Comparison of ENCODE assay signal across 8 mouse cellular contexts in genomic region chr8:128357540-128358405, GRCm38 (mm10). TPM values are rescaled to one million over a fixed set of nuclear protein-coding genes. Genes with fewer than 3 reads are reported as not detected.
DNase-seq lines count a peak whose midpoint lies in the region; ATAC-seq and TF ChIP-seq lines count a peak whose summit lies in the region.

No protein-coding gene starts in this region.

- H3K9ac ChIP-seq in forebrain, embryonic 12.5 days, result peak overlapping the region; percentile 78
- H3K9ac ChIP-seq in liver, postnatal 0 days (replicated peaks), result peak overlapping the region; percentile 55
- peak overlapping the region; percentile 94 for H3K9ac ChIP-seq in neural tube, embryonic 14.5 days (replicated peaks; ENCODE audit: low read depth, low read length)

- no peaks in the 10 kb centered on the region for H3K36me3 ChIP-seq in forebrain, embryonic 12.5 days (replicated peaks)
- no peaks in the 10 kb centered on the region for H3K36me3 ChIP-seq in liver, postnatal 0 days (replicated peaks; ENCODE audit: insufficient read depth, low read length)
- no peaks in the 10 kb centered on the region for H3K36me3 ChIP-seq in neural tube, embryonic 14.5 days (ENCODE audit: control insufficient read depth, insufficient read depth, low read length)

- peak overlapping the region; percentile 94; the same call in 1 of the 2 replicates for H3K27ac ChIP-seq in forebrain, embryonic 12.5 days
- peak overlapping the region; percentile 72 for H3K27ac ChIP-seq in liver, postnatal 0 days (ENCODE audit: low read depth)
- peak overlapping the region; percentile 98 for H3K27ac ChIP-seq in neural tube, embryonic 14.5 days (ENCODE audit: low read depth, low read length)

- H3K27me3 ChIP-seq in forebrain, embryonic 12.5 days, result peaks cover 26% of the 10 kb centered on the region
- peaks cover 22% of the 10 kb centered on the region for H3K27me3 ChIP-seq in liver, postnatal 0 days (ENCODE audit: insufficient read depth, low read length)
- no peaks in the 10 kb centered on the region for H3K27me3 ChIP-seq in neural tube, embryonic 14.5 days (ENCODE audit: control insufficient read depth, insufficient read depth, low read length)

- H3K4me2 ChIP-seq in forebrain, embryonic 12.5 days, result peak overlapping the region; percentile 99
- H3K4me2 ChIP-seq in liver, postnatal 0 days (ENCODE audit: low read depth, low read length), result peak overlapping the region; percentile 86
- peak overlapping the region; percentile 100 for H3K4me2 ChIP-seq in neural tube, embryonic 14.5 days (ENCODE audit: low read depth, low read length)

- TF ChIP-seq POLR2A in brain, embryonic 14.5 days (IDR thresholded peaks at IDR 0.05; ENCODE audit: borderline replicate concordance, extremely low read depth, insufficient read depth, insufficient read length, poor library complexity, severe bottlenecking), result no peak

- peak; percentile 30; the same call in 1 of the 2 replicates for ATAC-seq in forebrain, embryonic 12.5 days (ENCODE audit: low FRiP score)
- ATAC-seq in liver, postnatal 0 days, result no peak
- ATAC-seq in neural tube, embryonic 14.5 days (ENCODE audit: low read depth), result peak; percentile 44

- peaks cover 49% of the 10 kb centered on the region for H3K4me1 ChIP-seq in forebrain, embryonic 12.5 days
- peaks cover 6% of the 10 kb centered on the region; the same call in 1 of the 2 replicates for H3K4me1 ChIP-seq in liver, postnatal 0 days (ENCODE audit: insufficient read depth)
- H3K4me1 ChIP-seq in neural tube, embryonic 14.5 days (ENCODE audit: control insufficient read depth, insufficient read depth, low read length), result 0 out of 2 replicates have a peak, but pooled peaks cover 8% of the 10 kb centered on the region

- H3K9me3 ChIP-seq in forebrain, embryonic 12.5 days, result no peaks in the 10 kb centered on the region
- no peaks in the 10 kb centered on the region for H3K9me3 ChIP-seq in liver, postnatal 0 days (ENCODE audit: low read length)
- H3K9me3 ChIP-seq in neural tube, embryonic 14.5 days (ENCODE audit: control insufficient read depth, low read length), result no peaks in the 10 kb centered on the region

- intact Hi-C loops in heart, postnatal 10 days (cut with DNase I), result loop anchor here (2.0 to 5.0 kb wide), 8 partner anchors 91 to 1167 kb away; no protein-coding TSS in a partner anchor

- peak; percentile 64 for TF ChIP-seq CTCF in brain, embryonic 14.5 days (IDR thresholded peaks at IDR 0.05; ENCODE audit: borderline replicate concordance, extremely low read depth, insufficient read depth, insufficient read length)
- peak; percentile 71 for TF ChIP-seq CTCF in liver, postnatal 0 days (IDR thresholded peaks at IDR 0.05; ENCODE audit: low read depth)

- TF ChIP-seq EP300 in liver, postnatal 0 days (IDR thresholded peaks at IDR 0.05; ENCODE audit: low read depth), result no peak

- peak; percentile 74 for DNase-seq in CD4-positive, CD25-positive, alpha-beta regulatory T cell, adult 2 months (ENCODE audit: low read depth, low spot score)
- DNase-seq in brain, embryonic 14.5 days (ENCODE audit: low read depth), result peak; percentile 91
- peak; percentile 88 to 91 for DNase-seq in heart, postnatal 10 days
- peak; percentile 78 to 87 for DNase-seq in kidney, postnatal 4 days
- DNase-seq in liver, postnatal 0 days, result peak; percentile 45
- peak; percentile 56 to 57 for DNase-seq in thymus, adult 18-20 months

- H3K4me3 ChIP-seq in forebrain, embryonic 12.5 days (replicated peaks), result peak overlapping the region; percentile 72
- peak overlapping the region; percentile 52 for H3K4me3 ChIP-seq in liver, postnatal 0 days (ENCODE audit: low read depth, low read length)
- peak overlapping the region; percentile 89 for H3K4me3 ChIP-seq in neural tube, embryonic 14.5 days (ENCODE audit: low read depth, low read length)

- under 1% methylated on average over 29 of the region's 29 CpGs for WGBS in forebrain, embryonic 12.5 days
- WGBS in liver, postnatal 0 days (ENCODE audit: insufficient replicate concordance), result 1% methylated on average over 29 of the region's 29 CpGs
- WGBS in neural tube, embryonic 14.5 days, result under 1% methylated on average over 29 of the region's 29 CpGs

RNA-seq across cellular contexts. Expression of gene Nrp1, which starts 0.6 kb away (rescaled TPM):
- polyA plus RNA-seq in brain, embryonic 14.5 days (2012; rRNA removed), result 30.7 and 36.2 TPM in 2 replicates
- 39.7 and 40.8 TPM in 2 replicates for polyA plus RNA-seq in forebrain, embryonic 12.5 days (2016; fragmentation: Nextera tagmentation; extraction: Ambion mirVana)
- 100 to 1,000 TPM; 137 to 189 TPM for total RNA-seq in heart, postnatal 10 days (2021)
- 8.6 and 8.7 TPM in 2 replicates for polyA plus RNA-seq in liver, postnatal 0 days (2015; fragmentation: Nextera tagmentation; extraction: Ambion mirVana)
- polyA plus RNA-seq in neural tube, embryonic 14.5 days (2014; fragmentation: Nextera tagmentation; extraction: Ambion mirVana), result 101 and 143 TPM in 2 replicates
